Mouse (Mus musculus) liver, adult 2 months (tissue): Measurements from ENCODE around the gene Zkscan7.

Experiments used
- CTCF ChIP-seq: fragments of 200-500 bp; IDR thresholded peaks from 2 replicates; pipeline ENCODE4 v1.5.1; 2011; ENCODE audit warnings: low read depth, low read length, control low read depth
- POLR2A ChIP-seq: fragments of 200-500 bp; IDR thresholded peaks from 2 replicates; pipeline ENCODE4 v1.6.1; 2011; ENCODE audit warnings: low read length, control low read depth; ENCODE audit not compliant: insufficient read depth; ENCODE audit errors: extremely low read depth

GRCm38 (mm10) chr9:122866192-122866591, 19.3 kb upstream of the Zkscan7 start:
- no peak for TF ChIP-seq CTCF
- no peak for TF ChIP-seq POLR2A
